Mouse (Mus musculus) megakaryocyte-erythroid progenitor cell, adult 5-6 weeks (primary cell): ENCODE data around the gene Mark4. TPM values are rescaled to one million over a fixed set of nuclear protein-coding genes. Genes with fewer than 3 reads are reported as not detected.

Source experiments
- ATAC-seq: replicated peaks from 2 replicates; pipeline ENCODE4 v1.8.0; 2016; ENCODE audit warnings: mild to moderate bottlenecking, inconsistent platforms; ENCODE audit not compliant: severe bottlenecking, poor library complexity, low FRiP score, low TSS enrichment
- total RNA-seq, 2 experiments: library from RNA; stranded (forward) in 1 of 2; stranded (reverse) in 1 of 2; fragments of 200-1000, 215-1000 nt in 1 of 2; fragments of >200 nt in 1 of 2; fragmentation: Nextera tagmentation in 1 of 2; gene quantifications; 2 replicates each; pipeline ENCODE4 v1.2.3; 2014 to 2017

The Mark4 gene
- total RNA-seq, 2 experiments from 2014 or later: 3.1 to 11.3 TPM

DNA sequence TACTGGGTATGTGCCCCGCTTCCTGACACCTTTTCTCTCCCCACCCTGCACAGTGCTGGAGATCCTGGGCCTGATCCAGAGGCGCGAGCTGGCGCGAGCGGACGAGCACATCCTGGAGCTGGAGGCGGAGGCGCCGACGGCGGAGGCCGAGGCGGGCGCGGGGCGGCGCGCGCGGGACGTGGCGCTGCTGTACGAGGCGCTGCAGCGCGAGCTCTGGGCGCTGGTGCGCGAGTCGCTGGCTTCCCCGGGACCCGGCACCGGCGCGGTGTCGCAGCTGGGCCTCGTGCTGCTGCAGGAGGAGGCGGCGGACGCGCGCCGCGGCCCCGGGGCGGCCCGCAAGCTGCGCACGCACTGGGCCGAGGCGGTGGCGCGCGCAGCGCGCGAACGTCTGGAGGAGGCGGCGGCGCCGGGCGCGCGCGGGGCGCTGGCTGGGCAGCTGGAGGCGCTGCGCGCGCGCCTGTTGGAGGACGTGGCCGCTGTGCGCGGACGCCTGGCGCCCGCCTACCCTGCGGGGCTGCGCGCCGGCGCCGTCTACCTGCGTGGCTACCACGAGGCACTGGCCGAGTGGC lies 15.3 kb upstream of the Mark4 start:
- ATAC-seq: no peak

- ATAC-seq: no peak
These were observed 13.8 kb upstream of the Mark4 start for GRCm38 (mm10) chr7:19472403-19472802.

- ATAC-seq: no peak
These were observed 11.7 kb upstream of the Mark4 start for GRCm38 (mm10) chr7:19470308-19470707.

- ATAC-seq: no peak
These were observed 10.8 kb upstream of the Mark4 start for GRCm38 (mm10) chr7:19469404-19469803.

DNA sequence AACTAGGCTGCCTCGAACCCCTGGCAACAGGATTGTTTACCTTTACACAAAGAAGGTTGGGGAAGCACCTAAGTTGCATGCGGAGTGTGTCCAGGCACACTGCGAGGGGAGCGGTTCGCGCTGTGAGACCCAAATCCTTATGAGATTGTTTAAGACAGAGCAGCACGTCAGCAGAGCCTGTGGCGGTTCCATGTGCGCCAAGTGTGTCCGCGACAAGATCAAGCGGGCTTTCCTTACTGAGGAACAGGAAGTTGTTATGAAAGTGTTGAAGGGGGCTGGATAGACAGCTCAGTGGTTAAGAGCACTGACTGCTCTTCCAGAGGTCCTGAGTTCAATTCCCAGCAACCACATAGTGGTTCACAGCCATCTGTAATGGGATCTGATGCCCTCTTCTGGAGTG lies 9.7 kb upstream of the Mark4 start:
- no peak for ATAC-seq

DNA sequence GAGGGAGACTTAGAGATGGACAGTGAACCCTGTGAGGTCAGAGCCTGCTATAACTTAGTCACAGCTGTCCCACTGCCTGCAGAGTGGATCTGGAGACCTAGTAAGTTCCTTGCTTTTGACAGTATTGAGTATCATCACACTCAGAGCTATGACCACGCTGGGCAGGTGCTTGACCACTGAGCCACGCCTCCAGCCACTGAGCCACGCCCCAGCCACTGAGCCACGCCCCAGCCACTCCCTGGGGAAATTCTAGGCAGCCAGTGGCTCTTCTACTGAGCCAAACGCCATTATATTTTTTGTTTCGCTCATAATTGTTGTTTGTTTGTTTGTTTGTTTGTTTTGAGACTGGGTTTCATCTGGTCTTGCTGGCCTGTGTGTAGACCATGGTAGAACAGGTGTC lies 9.0 kb upstream of the Mark4 start:
- ATAC-seq: 0 out of 2 replicates have a peak, but pooled peaks have one; percentile 13

DNA sequence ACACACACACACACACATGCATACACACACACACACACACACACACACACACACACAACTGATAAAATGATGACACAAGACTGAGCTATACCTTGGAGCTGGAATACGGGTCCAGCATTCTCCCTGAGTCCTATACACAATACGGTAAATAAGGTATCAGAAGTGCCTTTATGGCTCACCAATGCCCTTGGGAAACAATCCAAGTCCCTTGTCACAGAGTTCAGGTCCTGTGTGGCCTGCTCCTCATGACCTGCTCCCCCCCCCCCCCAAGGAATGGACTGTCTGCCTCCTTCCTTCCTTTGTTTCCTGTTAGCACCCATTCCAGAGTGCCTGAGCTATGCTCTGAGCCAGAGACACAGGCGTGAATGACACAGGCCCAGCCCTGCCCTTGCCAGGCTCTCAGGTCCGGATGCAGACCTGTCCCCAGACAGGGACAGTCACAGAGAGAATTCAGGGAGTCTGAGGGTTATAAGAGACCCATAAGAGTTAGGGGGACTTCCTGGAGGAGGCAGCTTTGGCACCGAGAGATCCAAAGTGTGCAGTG lies 8.1 kb upstream of the Mark4 start:
- ATAC-seq: no peak

GRCm38 (mm10) chr7:19464367-19465307 lies 6.0 kb upstream of the Mark4 start:
- ATAC-seq: no peak

- no peak for ATAC-seq
These were observed 4.3 kb upstream of the Mark4 start, which contains the start of gene Exoc3l2 for GRCm38 (mm10) chr7:19462884-19463381. TSS of gene Exoc3l2 (plus strand) at chr7:19463331.

DNA sequence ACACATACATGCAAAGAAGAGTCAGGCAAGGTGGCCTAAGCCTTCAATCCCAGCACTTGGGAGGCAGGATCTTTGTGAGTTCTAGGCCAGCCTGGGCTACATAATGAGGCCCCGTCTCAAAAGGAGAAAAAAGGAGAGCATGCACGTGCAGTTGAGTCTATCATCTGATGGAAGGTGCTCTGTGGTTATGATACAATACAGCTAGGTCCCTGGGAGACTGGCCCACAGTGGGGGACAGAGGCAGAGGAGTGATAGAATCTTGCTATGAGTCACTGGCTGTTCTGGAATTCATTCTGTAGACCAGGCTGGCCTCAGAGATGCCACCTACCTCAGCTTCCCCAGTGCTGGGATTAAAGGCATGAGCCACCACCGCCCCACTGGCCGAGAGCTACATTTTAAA lies 3.8 kb upstream of the Mark4 start:
- ATAC-seq: no peak

GRCm38 (mm10) chr7:19461488-19461887 lies 2.9 kb upstream of the Mark4 start:
- no peak for ATAC-seq

- ATAC-seq: no peak
These were observed 1.9 kb upstream of the Mark4 start for GRCm38 (mm10) chr7:19460500-19460899.

DNA sequence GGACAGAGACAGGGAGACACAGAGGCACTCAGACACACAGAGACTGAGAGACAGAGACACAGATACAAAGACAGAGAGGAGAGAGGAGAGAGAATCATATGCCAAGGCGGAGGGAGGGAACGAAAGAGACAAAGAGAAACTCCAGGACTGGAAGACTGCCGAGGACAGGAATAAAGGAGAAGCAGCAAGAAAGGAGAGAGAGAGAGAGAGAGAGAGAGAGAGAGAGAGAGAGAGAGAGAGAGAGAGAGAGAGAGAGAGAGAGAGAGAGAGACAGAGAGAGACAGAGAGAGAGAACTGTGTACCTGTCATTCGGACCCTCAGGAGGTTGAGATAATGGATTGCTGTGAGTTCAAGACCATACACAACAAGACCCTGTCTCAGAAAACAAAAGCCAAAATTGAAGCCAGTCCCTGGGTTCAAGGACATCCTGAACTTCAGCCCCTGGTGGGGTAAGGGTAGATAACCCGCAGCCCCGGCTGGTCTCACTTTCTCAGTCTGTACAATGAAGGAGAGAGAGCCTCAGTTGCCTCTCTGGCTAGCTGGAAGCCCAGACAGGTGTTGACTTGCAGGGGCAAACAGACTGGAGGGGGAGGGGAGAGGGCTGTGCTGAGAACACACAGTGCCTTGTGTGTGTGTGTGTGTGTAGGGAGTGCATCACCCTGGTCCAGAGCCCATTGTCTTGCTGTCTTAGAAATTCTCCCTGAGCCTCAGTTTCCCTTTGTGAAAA lies 686 bp upstream of the Mark4 start:
- ATAC-seq: no peak; the same call in 1 of the 2 replicates

DNA sequence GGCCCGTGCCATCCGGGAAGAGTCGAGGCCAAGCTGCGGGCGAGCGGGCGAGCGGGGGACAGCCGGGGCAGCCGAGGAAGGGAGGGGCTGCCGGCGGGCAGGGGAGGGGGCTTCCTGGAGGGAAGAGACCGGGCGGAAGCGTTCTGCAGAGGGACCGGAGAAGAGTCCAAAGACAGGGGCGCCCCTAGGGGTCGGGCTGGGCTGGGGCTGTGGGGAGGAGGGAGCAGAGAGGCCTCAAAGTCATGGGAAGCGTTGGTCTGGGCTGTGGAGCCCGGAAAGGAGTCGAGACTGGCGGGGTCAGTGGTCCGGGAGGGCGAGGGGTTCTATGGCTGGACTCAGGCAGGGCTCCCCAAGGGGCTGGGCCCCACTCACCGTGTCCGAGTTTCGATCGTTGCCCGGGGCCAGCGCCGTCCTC lies 542 bp downstream of the Mark4 start:
- peak; percentile 44 for ATAC-seq

DNA sequence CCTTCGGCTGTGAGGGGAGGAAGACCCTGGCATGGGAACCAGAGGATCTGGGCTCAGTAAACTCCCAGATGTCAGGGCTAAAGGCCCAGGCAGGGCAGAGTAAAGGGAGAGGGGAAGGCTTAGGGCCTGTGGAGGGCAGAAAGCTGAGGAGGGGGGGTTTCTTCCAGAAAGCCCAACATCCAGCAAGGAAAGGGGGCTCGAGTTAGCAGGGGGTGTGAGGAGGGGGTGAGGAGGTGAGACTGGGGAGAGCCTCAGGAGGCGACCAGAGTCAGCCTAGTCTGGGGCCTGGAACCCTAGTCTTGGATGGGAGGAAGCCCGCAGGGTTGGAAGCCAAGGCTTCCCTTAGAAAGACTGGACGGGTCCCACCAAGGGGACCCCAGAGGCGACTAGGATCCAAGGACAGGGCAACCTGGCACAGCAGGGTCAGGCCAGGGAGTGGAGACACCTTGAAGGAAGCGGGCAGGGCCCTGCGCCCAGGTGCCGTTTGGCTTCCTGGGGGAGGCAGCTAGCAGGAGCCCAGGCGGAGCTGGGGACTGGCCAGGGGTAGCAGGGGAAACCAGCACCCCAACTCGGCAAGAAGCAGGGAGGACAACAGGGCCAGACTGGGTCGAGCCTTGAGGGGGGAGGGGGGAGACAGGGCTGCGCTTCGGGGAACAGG lies 1.1 kb downstream of the Mark4 start:
- peak; percentile 31; the same call in 1 of the 2 replicates for ATAC-seq

GRCm38 (mm10) chr7:19456628-19457027 lies 2.0 kb downstream of the Mark4 start:
- no peak for ATAC-seq

DNA sequence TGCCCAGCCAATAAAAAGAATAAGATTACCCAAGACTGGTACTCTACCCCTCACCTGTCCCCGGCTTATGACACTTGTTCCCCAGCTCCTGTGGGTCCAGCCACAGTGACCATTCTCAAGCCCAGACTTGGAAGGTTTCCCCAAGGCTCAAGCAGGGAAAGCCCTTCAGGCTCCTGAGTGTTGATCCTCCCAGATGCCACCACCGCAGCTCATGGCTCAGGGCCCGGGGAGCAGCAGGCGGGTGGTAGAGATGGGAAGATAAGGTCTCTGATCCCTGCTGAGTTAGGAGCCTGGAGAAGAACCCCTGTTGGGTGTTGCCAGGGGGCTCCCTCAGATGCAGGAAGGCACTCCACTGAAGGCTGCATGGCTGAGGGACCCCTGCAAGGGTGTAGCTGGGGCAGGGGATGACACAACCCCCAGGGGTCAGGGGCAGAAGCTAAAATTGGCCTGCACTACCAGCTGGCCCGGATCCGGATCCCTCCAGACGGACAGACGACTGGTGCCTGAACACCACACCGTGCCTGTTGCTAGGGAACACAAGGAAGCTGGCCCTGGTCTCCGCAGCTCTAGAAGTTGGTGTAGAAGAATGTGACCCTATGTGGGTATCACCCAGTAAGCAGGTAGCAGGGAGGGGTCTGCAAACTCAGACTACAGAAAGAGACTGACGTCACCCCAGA lies 2.7 kb downstream of the Mark4 start:
- ATAC-seq: no peak

DNA sequence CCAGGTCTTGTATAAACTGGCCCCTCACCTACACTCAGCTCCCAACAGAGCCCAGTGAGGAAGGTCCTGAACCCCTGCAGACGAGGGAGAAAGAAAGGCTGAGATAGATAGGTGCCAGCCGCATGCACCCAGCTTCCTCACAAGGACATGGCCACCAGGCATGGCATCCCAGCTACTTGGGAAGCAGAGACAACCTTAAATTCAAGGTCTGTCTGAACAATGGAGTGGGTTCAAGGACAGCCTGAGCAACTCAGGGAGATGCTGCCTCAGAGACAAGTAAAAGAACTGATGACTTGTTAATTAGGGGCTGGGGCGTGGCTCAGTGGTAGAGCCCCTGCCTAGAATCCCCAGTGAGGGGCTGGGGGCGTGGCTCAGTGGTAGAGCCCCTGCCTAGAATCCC lies 3.4 kb downstream of the Mark4 start:
- ATAC-seq: no peak

DNA sequence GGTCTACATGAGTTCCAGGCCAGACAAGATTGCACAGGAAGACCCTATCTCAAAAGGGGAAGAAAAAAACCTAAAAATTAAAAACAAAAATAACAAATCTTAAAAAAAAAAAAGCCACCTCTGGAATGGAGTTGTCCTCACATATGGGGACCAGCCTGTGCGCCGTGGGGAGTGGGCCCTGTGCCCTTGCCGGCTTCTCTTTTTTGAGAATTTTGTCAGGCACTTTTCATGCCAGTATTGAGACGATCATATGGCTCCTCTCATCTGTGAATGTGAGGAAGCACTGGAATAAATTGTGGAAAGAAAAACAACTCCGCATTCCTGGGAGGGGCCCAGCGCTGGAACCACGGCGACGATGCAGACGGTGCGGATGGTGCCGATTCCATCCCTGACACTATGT lies 9.5 kb downstream of the Mark4 start:
- ATAC-seq: no peak
